Mouse (Mus musculus) lung, adult 2 months (tissue): ENCODE data around the gene Lamtor2. TPM values are rescaled to one million over a fixed set of nuclear protein-coding genes. Genes with fewer than 3 reads are reported as not detected.
"Not testable (repeated sequence)": the region's sequence is repeated elsewhere in the genome, so short reads cannot be mapped to it uniquely, and the experiment has no call there.

ENCODE experiments used
- DNase-seq: peaks from one replicate; pipeline ENCODE4 v3.0.0; 2022
- H3K4me1 ChIP-seq: fragments of 200-500 bp; 2 replicates; pipeline ENCODE4 v1.6.1; 2011; ENCODE audit warnings: low read length; ENCODE audit not compliant: control insufficient read depth, insufficient read depth
- H3K4me3 ChIP-seq: fragments of 200-500 bp; replicated peaks from 2 replicates; pipeline ENCODE3; 2011; ENCODE audit warnings: low read depth, mild to moderate bottlenecking, control low read depth, low read length; ENCODE audit errors: extremely low read depth
- CTCF ChIP-seq: fragments of 200-500 bp; IDR thresholded peaks from 2 replicates; pipeline ENCODE4 v1.5.1; 2011; ENCODE audit warnings: mild to moderate bottlenecking, low read length, control low read depth; ENCODE audit not compliant: insufficient read depth
- POLR2A ChIP-seq: fragments of 200-500 bp; IDR thresholded peaks from 2 replicates; pipeline ENCODE4 v1.6.1; 2011; ENCODE audit warnings: low read depth, mild to moderate bottlenecking, control low read depth, low read length, borderline replicate concordance; ENCODE audit errors: extremely low read depth
- WGBS: fragments of 180-500 bp; shearing (Covaris S2); methylation state at CpG from one replicate; pipeline ENCODE4 v1.1.7; 2018; 5-methylcytosine and 5-hydroxymethylcytosine counted together
- polyA plus RNA-seq: library from polyadenylated mRNA; depleted of rRNA; stranded (reverse); fragments of >200 nt; gene quantifications from 2 replicates; pipeline ENCODE4 v1.2.3, GENCODE M21; 2012; rRNA removed

The Lamtor2 gene
- 116 and 135 TPM in 2 replicates for polyA plus RNA-seq

DNA sequence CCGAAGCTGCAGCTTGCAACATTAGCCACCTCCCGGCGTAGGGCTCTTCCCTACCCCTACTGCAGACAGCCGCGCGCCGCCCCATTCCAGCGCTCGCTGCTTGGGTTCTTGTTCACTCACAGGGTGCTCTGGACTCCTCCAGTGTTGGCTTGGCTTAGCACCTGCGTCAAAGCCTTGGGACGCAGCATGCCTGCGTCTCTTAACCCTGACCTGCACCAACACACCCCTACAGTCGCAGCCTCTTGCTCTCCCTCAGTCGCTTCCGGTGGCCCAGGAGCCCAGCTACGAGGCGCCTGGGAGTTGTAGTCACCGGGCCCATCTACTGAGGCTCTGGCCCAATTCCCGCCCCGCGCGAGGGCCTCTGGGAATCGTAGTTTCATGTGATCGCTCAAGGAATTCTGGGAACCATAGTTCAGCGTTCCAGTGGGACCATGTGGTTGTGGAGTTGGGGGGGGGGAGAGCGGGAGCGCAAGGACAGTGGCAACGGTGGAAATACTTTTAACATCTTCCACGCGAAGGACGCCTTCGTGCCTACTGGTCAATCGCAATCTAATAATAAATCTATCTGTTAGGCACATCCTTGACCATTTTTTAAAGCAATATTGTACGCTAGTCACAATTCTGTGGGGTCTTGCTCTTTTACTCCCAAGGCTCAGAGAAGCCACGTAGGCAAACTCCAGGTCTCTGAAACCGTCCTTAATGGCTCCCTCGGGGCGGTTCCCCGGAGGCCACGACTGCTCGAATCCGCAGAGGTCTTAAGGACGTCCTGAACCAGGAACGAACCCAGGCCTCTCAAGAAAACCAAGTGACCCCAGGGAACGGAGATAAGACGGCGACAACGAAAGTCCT, at the start of gene Lamtor2:
Gene Lamtor2 (minus strand): TSS at position 399 of the 849 bp plus-strand sequence.
- under 1% methylated on average over 48 of the region's 48 CpGs for WGBS
- no peak for TF ChIP-seq CTCF
- peak; percentile 88 for TF ChIP-seq POLR2A
- Histone ChIP-seq H3K4me1 (peaks cover 3% of the 10 kb centered on the region), H3K4me3 (peak within 1 kb of the TSS; percentile 93)
- peak; percentile 97 for DNase-seq

- no peak for DNase-seq
- Histone ChIP-seq H3K4me3 (no peak overlapping the region), H3K4me1 (peaks cover 3% of the 10 kb centered on the region; the same call in 1 of the 2 replicates)
- 61% methylated on average over 4 of the region's 4 CpGs for WGBS
- TF ChIP-seq POLR2A (no peak), CTCF (no peak)
Measured at GRCm38 (mm10) chr3:88602466-88602865, 49.6 kb upstream of the Lamtor2 start.

DNA sequence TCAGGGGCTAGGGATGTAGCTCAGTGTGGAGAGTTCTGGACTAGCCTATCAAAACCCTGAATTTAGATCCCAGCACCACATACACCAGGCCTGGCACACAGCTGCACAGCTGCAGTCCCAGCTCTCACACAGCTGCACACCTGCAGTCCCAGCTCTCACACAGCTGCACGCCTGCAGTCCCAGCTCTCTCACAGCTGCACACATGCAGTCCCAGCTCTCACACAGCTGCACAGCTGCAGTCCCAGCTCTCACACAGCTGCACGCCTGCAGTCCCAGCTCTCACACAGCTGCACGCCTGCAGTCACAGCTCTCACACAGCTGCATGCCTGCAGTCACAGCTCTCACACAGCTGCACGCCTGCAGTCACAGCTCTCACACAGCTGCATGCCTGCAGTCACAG, 43.7 kb upstream of the Lamtor2 start:
- not testable (repeated sequence) for H3K4me3 ChIP-seq, H3K4me1 ChIP-seq, DNase-seq
- WGBS, result 87% methylated on average over 4 of the region's 4 CpGs

DNA sequence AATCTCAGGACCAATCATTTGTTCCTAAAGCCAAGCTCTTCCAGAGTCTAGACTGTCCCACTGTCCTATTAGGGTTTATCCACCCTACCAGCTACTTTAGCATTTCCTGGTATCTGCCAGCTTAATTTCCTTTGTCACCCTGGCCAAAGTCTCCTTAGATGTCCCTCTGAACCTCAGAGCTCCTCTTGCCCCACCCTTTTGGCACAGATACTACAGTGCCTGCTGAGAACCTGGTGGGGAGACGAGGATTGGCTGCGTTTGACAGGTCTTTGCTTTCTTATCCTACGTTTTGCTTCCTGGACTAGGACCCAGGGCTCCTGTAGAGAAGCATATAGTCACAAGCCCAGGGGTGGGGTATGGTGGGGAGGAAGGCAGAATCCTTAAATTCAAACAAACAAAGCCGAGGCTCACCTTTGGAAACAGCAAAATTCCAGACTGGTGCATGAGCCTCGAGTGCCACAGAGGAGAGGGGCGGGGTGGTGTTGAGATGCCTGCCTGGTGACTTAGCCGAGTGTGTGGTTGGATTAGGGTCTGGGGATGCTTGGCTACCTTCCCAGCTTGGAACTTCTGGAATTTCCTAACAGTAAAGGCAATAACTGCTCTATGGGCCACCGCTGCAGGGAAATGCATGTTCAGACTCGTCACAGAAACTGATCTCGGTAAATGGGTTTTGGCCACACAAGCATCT, 41.2 kb upstream of the Lamtor2 start:
- H3K4me3 ChIP-seq, result peak overlapping the region; percentile 46
- WGBS, result 34% methylated on average over 10 of the region's 10 CpGs
- peaks cover 12% of the 10 kb centered on the region for H3K4me1 ChIP-seq
- DNase-seq, result peak; percentile 71
- no peak for TF ChIP-seq POLR2A
- no peak for TF ChIP-seq CTCF

DNA sequence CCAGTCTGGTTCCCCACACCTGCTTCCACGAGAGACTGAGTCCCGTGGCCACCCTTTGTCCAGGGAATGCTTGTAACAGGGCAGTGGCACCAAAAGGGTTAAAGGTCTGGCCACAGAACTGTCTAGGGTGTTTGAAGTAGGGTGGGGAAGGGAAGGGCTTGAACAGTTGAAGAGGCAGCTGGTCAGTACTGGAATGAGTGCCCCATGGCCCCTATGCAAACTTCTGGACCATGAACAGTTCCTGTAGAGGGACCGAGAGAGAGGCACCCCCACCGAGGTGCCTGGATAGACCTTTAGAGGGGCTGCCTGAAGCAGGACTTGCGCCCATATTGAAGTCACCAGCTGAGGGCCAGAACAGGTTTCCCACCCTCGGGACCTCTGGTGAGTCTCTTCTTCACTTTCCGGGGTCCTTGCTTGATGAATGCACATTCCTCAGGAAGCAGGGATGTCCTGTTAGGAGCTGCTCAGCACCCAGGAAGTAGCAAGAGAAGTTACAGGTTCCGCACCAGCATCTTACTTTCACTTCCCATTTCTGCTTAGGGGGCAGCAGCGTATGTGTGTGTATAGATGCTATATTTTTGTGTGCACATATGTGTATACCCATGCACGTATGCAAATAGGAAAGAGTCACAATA, 40.2 kb upstream of the Lamtor2 start:
- DNase-seq, result peak; percentile 64
- TF ChIP-seq CTCF (no peak), POLR2A (0 out of 2 replicates have a peak, but pooled peaks have one; percentile 1)
- Histone ChIP-seq H3K4me1 (peaks cover 12% of the 10 kb centered on the region), H3K4me3 (peak overlapping the region; percentile 51)
- WGBS, result 34% methylated on average over 10 of the region's 10 CpGs

- peak; percentile 77 for DNase-seq
- Histone ChIP-seq H3K4me1 (peaks cover 12% of the 10 kb centered on the region), H3K4me3 (peak overlapping the region; percentile 59)
- TF ChIP-seq POLR2A (no peak; the same call in 1 of the 2 replicates), CTCF (peak; percentile 36; the same call in 1 of the 2 replicates)
- 3% methylated on average over 9 of the region's 9 CpGs for WGBS
Measured at GRCm38 (mm10) chr3:88591950-88592731, 39.3 kb upstream of the Lamtor2 start.

GRCm38 (mm10) chr3:88591044-88591443, 38.2 kb upstream of the Lamtor2 start:
- no peak for DNase-seq
- WGBS, result 46% methylated on average over 3 of the region's 3 CpGs
- H3K4me1 ChIP-seq, result peaks cover 12% of the 10 kb centered on the region
- no peak overlapping the region for H3K4me3 ChIP-seq
- no peak for TF ChIP-seq CTCF
- no peak for TF ChIP-seq POLR2A

GRCm38 (mm10) chr3:88590246-88590645, 37.4 kb upstream of the Lamtor2 start:
- TF ChIP-seq CTCF, result no peak
- TF ChIP-seq POLR2A, result no peak
- H3K4me1 ChIP-seq, result peaks cover 12% of the 10 kb centered on the region
- H3K4me3 ChIP-seq, result no peak overlapping the region
- 31% methylated on average over 5 of the region's 5 CpGs for WGBS
- DNase-seq, result no peak

DNA sequence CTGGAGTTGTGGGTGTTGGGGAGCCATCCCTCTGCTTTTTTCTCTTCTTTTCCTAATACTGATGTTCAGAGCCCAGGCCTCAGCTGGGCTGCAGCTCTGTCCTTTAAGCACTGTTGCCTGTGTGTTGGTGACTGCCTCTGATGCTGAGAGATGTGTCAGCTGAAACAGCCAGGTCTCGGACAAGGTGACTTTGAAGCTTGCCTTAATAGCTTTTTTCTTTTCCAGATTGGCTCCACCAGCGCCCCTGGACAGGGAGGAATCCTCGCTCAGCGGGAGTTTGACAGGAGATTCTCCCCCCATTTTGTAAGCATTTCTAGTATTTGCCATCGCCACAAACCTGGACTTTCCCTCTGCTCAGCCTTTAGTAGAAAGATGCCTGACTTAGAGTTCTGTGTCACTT, 33.8 kb upstream of the Lamtor2 start:
- Histone ChIP-seq H3K4me1 (peaks cover 3% of the 10 kb centered on the region; the same call in 1 of the 2 replicates), H3K4me3 (no peak overlapping the region)
- WGBS, result 84% methylated on average over 5 of the region's 5 CpGs
- no peak for TF ChIP-seq POLR2A
- TF ChIP-seq CTCF, result no peak
- DNase-seq, result no peak
